Mouse (Mus musculus) layer of hippocampus, postnatal 25 days (tissue): Measurements from ENCODE around the gene Pbx3. TPM values are rescaled to one million over a fixed set of nuclear protein-coding genes. Genes with fewer than 3 reads are reported as not detected.

ENCODE experiments used
- DNase-seq, 2 experiments: peaks; one replicate each; pipeline ENCODE4 v3.0.0; 2022; ENCODE audit warnings: mixed read lengths in 2 of 2, low spot score in 1 of 2; ENCODE audit errors: extremely low spot score in 1 of 2
- total RNA-seq, 2 experiments: library from RNA; stranded (reverse); gene quantifications; 2 replicates each; pipeline ENCODE4 v1.2.3; 2021

Gene Pbx3
- total RNA-seq, 2 experiments from 2014 or later: 7.0 to 8.2 TPM

DNA sequence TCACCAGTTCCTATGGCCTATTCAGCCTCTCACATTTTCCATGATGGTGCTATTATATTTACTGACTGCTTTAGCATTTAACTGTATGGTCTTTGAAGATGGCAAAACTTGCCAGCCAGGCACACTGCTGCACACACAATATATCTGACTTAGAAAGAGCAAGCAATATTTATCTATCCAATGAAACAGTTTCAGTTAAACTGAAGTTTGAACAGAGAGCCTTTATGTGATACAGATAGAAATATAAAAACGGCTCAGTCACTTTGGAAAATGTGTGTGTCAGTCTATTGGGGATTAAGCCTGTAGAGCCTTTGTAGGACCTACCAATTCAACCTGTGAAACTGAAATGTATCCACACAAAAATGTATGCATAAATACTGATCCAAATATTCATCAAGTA, 74.3 kb downstream of the Pbx3 start:
- no peak for DNase-seq

DNA sequence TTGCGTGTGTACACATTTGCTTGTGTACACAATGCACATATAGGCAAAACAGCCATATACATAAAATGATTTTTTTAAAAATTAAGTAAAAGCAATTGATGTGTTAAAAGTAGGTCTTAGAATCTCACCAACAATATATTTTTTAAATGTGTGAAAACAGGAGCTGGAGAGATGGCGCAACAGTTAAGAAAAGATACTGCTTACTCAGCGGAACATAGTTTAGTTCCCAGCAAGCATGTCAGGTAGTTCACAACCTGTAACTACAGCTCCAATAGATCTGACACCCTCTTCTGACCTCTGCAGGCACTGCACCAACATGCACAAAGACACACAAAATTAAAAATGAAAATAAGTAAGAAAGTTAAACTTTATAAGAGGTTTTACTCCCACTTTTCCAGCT, 74.7 kb downstream of the Pbx3 start:
- no peak for DNase-seq

DNA sequence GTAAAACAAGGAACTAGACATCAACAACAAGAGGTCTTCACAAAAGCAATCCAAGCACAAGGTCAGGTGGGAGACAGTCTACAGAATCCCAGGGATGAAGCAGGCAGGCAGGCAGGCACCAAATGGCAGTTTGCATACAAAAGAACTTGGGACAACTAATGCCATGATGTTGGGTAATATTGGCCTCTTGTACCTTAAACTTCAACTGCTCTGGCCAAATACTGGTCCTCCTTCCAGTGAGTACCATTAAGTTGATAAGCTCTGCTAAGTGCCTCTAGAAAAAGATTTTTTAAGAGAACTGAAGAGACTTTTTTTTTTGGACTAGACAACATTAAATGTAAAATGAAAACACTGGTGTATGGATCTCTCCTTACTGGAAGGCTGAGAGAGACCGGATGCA, 83.2 kb downstream of the Pbx3 start:
- no peak for DNase-seq

DNA sequence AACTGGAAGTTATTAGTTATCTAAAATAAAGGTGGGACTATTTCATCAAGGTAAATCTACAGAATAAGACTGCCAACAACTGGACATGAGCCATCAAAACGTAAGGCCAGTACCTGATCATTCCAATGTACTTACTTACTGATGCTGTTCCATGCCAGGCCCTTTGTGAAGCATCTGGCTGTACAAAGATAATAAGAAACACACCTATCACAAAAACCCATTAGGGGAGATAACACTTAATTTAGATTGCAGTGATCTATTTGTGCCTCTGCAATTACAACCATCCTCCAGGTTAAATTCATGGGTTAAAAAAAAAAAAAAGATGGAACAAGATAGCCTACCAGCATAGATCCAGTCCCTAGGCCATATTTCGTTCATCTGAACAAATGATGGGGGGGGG, 88.7 kb downstream of the Pbx3 start:
- no peak for DNase-seq

GRCm38 (mm10) chr2:34280996-34281395, 91.9 kb downstream of the Pbx3 start:
- DNase-seq: no peak

GRCm38 (mm10) chr2:34279726-34280125, 93.2 kb downstream of the Pbx3 start:
- no peak for DNase-seq

DNA sequence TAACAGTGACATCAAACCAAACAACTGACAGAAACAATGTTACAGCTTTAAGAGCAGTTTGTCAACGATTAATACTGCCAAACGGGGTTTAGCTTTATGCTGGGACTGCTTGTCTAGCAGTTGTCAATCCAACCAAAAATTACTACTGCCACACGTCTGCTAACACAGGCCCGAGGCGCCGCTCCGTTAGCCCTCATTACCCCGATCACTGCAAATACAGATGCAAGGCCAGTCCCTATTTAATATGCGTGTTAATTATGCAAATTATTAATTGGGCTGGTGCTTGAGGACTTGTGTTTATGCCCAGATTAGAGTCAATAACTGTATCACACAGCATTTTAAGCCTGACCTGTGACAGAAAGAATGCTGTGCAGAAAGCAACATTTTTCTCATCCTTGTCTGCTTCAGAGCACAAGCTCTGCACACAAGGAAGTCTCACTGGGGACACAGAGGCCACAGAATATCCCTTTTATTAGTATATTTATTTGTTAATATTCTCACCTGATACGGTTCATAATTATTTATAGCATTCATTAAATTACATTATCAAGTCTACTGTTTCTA, 97.2 kb downstream of the Pbx3 start:
- no peak for DNase-seq

- no peak for DNase-seq
Measured at GRCm38 (mm10) chr2:34262046-34262445, 110.9 kb downstream of the Pbx3 start.

DNA sequence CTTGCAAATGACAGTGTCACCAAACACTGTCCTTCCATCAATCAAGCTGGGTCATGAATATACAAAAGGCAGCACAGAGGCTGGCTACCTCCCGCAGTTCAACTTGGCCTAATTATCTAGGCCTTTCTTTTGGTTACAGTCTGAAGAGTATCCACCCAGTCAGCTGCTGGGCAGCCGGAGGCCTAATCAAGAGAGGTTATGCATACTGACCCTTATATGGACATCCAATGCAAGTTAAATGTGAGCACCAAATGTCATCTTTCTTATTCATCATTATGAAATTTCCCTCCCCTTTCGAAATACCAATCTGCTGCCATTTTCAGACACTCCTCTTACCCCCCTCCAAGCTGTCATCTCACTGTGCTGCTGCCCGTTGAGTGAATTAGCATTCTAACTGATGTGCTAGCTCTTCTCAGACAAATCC, 112.3 kb downstream of the Pbx3 start:
- DNase-seq: no peak

DNA sequence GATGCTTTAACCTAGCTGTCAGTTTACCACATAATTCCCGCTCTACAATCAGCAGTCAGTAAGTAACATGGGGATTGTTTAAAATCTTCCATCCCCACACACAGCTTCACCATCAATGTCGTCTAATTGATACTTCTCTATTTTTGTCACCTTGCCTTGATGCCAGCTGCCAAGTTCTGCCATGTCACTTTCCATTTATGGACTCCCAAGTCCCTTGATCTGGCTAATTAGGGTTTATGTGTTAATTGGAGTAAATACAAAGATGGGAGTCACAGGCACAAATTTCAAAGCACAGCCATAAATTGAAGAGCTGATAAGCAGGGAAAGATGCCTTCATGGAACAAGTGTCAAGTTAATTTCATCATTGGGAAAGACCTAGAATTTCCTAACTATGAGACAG, 114.7 kb downstream of the Pbx3 start:
- DNase-seq: no peak

- no peak for DNase-seq
Measured at GRCm38 (mm10) chr2:34257611-34258010, 115.3 kb downstream of the Pbx3 start.

- no peak for DNase-seq
Measured at GRCm38 (mm10) chr2:34256000-34256553, 116.9 kb downstream of the Pbx3 start.

DNA sequence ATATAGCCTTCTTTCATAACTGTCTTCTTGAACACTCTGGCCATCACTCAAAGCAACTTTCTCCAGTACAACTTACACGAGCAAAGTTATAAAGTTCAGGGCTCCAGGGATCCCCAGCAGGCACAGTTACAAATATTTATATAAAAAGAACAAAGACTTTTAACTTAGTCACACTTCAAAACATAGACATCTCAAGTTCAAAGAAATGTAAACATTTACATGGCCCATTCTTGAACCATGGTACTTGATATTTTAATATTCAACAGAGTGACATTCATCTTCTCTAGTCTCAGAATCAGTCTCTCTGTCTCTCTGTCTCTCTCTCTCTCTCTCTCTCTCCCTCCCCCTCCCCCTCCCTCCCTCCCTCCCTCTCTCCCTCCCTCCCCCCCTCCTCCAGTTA, 119.3 kb downstream of the Pbx3 start:
- no peak for DNase-seq

GRCm38 (mm10) chr2:34253111-34253510, 119.8 kb downstream of the Pbx3 start:
- DNase-seq: no peak

DNA sequence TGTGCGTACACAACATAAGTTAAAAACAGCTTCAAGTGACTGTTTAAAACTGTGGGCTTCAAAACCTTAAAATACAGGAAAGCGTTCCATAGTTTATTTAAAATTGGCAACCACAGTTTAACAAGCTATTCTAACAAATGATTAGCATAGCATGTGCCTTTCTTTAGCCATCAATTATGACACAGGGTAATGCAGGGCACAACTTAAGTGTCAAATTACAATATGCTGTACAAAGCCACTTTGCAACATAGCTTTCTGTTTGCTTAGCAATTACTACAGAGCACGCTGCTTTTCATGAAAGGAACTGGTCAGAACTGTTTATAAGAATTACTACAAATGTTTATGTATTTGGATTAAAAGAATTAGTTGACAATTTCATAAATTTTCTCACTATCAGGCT, 120.7 kb downstream of the Pbx3 start:
- no peak for DNase-seq

- DNase-seq: peak in 1 of 2 experiments; percentile 13
Measured at GRCm38 (mm10) chr2:34249961-34250658, 122.8 kb downstream of the Pbx3 start.

- peak; percentile 16 to 17 for DNase-seq
Measured at GRCm38 (mm10) chr2:34249141-34249960, 123.6 kb downstream of the Pbx3 start.

DNA sequence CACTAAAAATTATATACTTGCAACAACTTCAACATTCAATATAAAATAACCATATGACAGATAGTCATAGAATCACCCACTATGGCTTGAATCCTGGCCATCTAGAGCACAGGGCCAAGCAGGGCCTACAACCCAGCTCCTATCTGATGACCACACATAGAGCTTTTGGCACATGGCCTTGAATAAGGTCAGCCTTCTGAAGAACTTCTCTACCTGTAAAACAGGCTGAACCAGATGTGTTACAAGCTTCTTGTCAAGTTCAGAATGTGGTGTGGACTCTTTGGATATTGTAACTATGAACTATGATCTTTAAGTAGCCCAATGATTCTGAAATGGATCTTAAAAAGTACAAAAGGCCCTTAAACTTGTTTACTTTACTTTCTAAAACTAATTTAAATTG, 132.1 kb downstream of the Pbx3 start:
- no peak for DNase-seq

DNA sequence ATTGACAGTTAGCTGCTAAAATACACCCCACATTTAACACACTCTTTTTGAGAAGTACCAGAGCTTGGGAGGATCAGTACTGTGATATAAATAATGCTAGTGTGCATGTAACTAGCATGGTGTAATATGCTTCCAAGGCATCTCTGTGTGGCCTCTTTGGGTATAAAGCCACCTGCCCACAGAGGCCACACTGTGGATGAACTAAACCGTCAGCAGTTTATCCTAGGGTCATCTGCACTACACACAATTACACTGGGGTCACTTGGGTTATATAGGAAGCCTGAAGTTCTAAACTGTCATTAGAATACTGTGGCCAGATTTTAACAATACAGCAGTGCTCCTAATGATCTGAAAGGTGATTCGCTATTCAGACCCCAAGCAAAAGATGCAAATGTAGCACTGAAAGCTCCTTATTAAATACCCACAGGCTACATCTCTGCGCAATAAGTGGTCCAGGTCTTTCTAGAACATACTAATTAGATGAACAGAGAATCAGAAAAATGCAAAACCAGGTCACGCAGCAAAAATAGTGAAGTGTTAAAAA, 133.6 kb downstream of the Pbx3 start:
- no peak for DNase-seq

DNA sequence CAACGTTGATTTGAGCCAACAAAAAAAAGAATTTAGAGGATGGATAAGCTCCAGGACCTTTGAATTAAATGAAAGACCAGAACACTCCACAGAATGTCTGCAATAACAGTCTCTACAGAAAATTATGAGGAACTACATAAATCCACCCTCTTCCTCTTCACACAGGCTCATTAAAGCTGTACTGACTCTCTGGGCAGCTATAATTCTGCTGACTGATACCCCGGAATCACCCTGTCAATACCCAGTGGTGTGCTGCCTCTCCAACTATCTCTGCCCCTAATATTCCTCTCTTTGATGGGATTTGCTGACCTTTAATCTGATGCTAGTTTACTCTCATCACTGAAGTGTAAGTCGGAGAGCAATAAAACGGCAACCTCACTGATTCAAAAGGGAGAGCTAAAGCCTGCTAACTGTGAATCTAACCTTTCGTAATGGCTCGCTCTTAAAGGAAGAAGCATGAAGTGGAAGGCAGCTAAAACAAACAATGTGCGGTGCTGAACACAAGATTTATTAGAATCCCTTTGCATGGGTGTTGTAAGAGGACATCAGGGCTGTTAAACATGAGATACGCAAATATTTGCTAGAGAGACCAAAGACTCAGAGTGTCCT, 137.4 kb downstream of the Pbx3 start:
- DNase-seq: no peak

GRCm38 (mm10) chr2:34234274-34234673, 138.7 kb downstream of the Pbx3 start:
- DNase-seq: no peak
